Comparison of ENCODE assay signal across 18 mouse cellular contexts in the genomic region with DNA sequence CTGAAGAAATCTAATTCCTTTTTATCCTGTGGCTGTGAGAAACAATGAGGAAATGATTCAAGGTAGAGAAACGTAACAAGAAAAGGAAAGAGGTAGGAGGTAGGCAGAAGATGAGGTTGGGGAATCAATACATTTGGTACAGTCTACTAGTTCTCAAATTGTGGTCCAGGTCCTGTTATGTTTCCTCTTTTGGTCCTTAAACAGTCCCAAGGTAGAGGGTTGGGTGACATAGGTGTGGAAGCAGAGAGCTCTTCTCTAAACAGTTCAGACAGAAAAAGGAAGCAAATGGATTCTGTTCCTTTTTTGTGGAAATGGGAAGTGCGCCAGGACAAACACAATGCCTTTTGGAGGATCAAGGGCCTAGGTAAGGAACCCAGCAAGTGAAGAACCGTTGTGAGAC. TPM values are rescaled to one million over a fixed set of nuclear protein-coding genes. Genes with fewer than 3 reads are reported as not detected.
A peak's percentile ranks its signal among the peaks of the same experiment; 100 is the strongest.
DNase-seq lines count a peak whose midpoint lies in the region; ATAC-seq and TF ChIP-seq lines count a peak whose summit lies in the region.
"Had no signal": no experiment of that assay in that cellular context is flagged by ENCODE, and none has a peak within 500 bp of the region (broad histone marks: within the 10 kb centered on the region; RNA-seq: fewer than 3 reads in every experiment).

No protein-coding gene starts in this region.

- no peak for DNase-seq in forebrain, embryonic 10.5 days (ENCODE audit: extremely low spot score, low spot score)
- DNase-seq in liver, postnatal 0 days, result no peak
- DNase-seq in heart, adult 9 months (ENCODE audit: low spot score in 2 of 2), result no peak
- DNase-seq: adrenal gland, postnatal 36 days; embryo, embryonic 11 days; lung, postnatal 10 days had no signal

- H3K27ac ChIP-seq in bone marrow macrophage, adult 2 months (ENCODE audit: insufficient read depth, low read depth, low read length), result peak overlapping the region; percentile 28
- peak overlapping the region; percentile 87 for H3K27ac ChIP-seq in forebrain, embryonic 10.5 days
- H3K27ac ChIP-seq in hindbrain, embryonic 13.5 days, result peak overlapping the region; percentile 74
- peak overlapping the region; percentile 88 for H3K27ac ChIP-seq in midbrain, embryonic 13.5 days
- no peak overlapping the region for H3K27ac ChIP-seq in liver, postnatal 0 days (ENCODE audit: low read depth)
- H3K27ac ChIP-seq: kidney, postnatal 0 days; liver, embryonic 12.5 days had no signal

- WGBS in forebrain, embryonic 10.5 days, result 59% methylated on average over 3 of the region's 3 CpGs
- 77% methylated on average over 3 of the region's 3 CpGs for WGBS in hindbrain, embryonic 13.5 days
- WGBS in midbrain, embryonic 13.5 days, result 62% methylated on average over 3 of the region's 3 CpGs
- 57% methylated on average over 3 of the region's 3 CpGs for WGBS in liver, postnatal 0 days (ENCODE audit: insufficient replicate concordance)

- no peak for ATAC-seq in hindbrain, embryonic 13.5 days (ENCODE audit: low FRiP score)
- no peak for ATAC-seq in midbrain, embryonic 13.5 days
- no peak for ATAC-seq in liver, postnatal 0 days
- no peak for ATAC-seq in megakaryocyte-erythroid progenitor cell, adult 5-6 weeks (replicated peaks; ENCODE audit: low FRiP score, low TSS enrichment, poor library complexity, severe bottlenecking)
- ATAC-seq: liver, embryonic 12.5 days had no signal

- H3K4me1 ChIP-seq in bone marrow macrophage, adult 2 months (ENCODE audit: control insufficient read depth, insufficient read depth, low read length), result peaks cover 26% of the 10 kb centered on the region
- peaks cover 33% of the 10 kb centered on the region for H3K4me1 ChIP-seq in forebrain, embryonic 10.5 days
- H3K4me1 ChIP-seq in hindbrain, embryonic 13.5 days (replicated peaks), result peaks cover 7% of the 10 kb centered on the region; the same call in 1 of the 2 replicates
- H3K4me1 ChIP-seq in midbrain, embryonic 13.5 days (replicated peaks), result peaks cover 17% of the 10 kb centered on the region
- no peaks in the 10 kb centered on the region for H3K4me1 ChIP-seq in liver, postnatal 0 days (ENCODE audit: insufficient read depth)
- H3K4me1 ChIP-seq: liver, embryonic 12.5 days had no signal

- no peaks in the 10 kb centered on the region for H3K9me3 ChIP-seq in forebrain, embryonic 10.5 days
- H3K9me3 ChIP-seq in hindbrain, embryonic 13.5 days, result no peaks in the 10 kb centered on the region
- no peaks in the 10 kb centered on the region for H3K9me3 ChIP-seq in midbrain, embryonic 13.5 days
- no peaks in the 10 kb centered on the region for H3K9me3 ChIP-seq in liver, postnatal 0 days (ENCODE audit: low read length)
- H3K9me3 ChIP-seq: heart, embryonic 12.5 days; liver, embryonic 12.5 days had no signal

- H3K4me2 ChIP-seq in hindbrain, embryonic 13.5 days, result no peak overlapping the region
- H3K4me2 ChIP-seq in midbrain, embryonic 13.5 days (replicated peaks), result no peak overlapping the region
- no peak overlapping the region for H3K4me2 ChIP-seq in liver, postnatal 0 days (ENCODE audit: low read depth, low read length)
- H3K4me2 ChIP-seq: heart, embryonic 12.5 days; liver, embryonic 12.5 days had no signal

- H3K36me3 ChIP-seq in forebrain, embryonic 10.5 days (replicated peaks), result no peaks in the 10 kb centered on the region
- no peaks in the 10 kb centered on the region for H3K36me3 ChIP-seq in hindbrain, embryonic 13.5 days
- H3K36me3 ChIP-seq in midbrain, embryonic 13.5 days, result no peaks in the 10 kb centered on the region
- H3K36me3 ChIP-seq in liver, postnatal 0 days (replicated peaks; ENCODE audit: insufficient read depth, low read length), result no peaks in the 10 kb centered on the region
- H3K36me3 ChIP-seq: heart, embryonic 12.5 days; liver, embryonic 12.5 days had no signal

- H3K4me3 ChIP-seq in bone marrow macrophage, adult 2 months (ENCODE audit: insufficient read depth, low read length), result no peak overlapping the region
- no peak overlapping the region for H3K4me3 ChIP-seq in forebrain, embryonic 10.5 days
- H3K4me3 ChIP-seq in hindbrain, embryonic 13.5 days, result no peak overlapping the region
- H3K4me3 ChIP-seq in midbrain, embryonic 13.5 days (replicated peaks), result no peak overlapping the region
- no peak overlapping the region for H3K4me3 ChIP-seq in liver, postnatal 0 days (ENCODE audit: low read depth, low read length)
- H3K4me3 ChIP-seq: erythroblast, embryonic 14.5 days; heart, embryonic 12.5 days; liver, embryonic 12.5 days had no signal

- no peak for TF ChIP-seq POLR2A in bone marrow macrophage, adult 2 months (IDR thresholded peaks at IDR 0.05; ENCODE audit: borderline replicate concordance, low read depth, low read length)

- no peak for TF ChIP-seq CTCF in bone marrow macrophage, adult 2 months (IDR thresholded peaks at IDR 0.05; ENCODE audit: low read depth, low read length)
- TF ChIP-seq CTCF in liver, postnatal 0 days (IDR thresholded peaks at IDR 0.05; ENCODE audit: low read depth), result no peak

- no peaks in the 10 kb centered on the region for H3K27me3 ChIP-seq in forebrain, embryonic 10.5 days (ENCODE audit: poor library complexity, severe bottlenecking)
- no peaks in the 10 kb centered on the region for H3K27me3 ChIP-seq in hindbrain, embryonic 13.5 days
- no peaks in the 10 kb centered on the region for H3K27me3 ChIP-seq in midbrain, embryonic 13.5 days
- H3K27me3 ChIP-seq in liver, postnatal 0 days (ENCODE audit: insufficient read depth, low read length), result 0 out of 2 replicates have a peak, but pooled peaks cover 6% of the 10 kb centered on the region
- H3K27me3 ChIP-seq: heart, embryonic 12.5 days; liver, embryonic 12.5 days had no signal

- H3K9ac ChIP-seq in hindbrain, embryonic 13.5 days, result no peak overlapping the region
- no peak overlapping the region for H3K9ac ChIP-seq in midbrain, embryonic 13.5 days (replicated peaks)
- H3K9ac ChIP-seq in liver, postnatal 0 days (replicated peaks), result no peak overlapping the region
- H3K9ac ChIP-seq: heart, embryonic 12.5 days; liver, embryonic 12.5 days had no signal

- TF ChIP-seq EP300 in liver, postnatal 0 days (IDR thresholded peaks at IDR 0.05; ENCODE audit: low read depth), result no peak

RNA-seq across cellular contexts. Expression of gene Cst3, which starts 13.4 kb away (rescaled TPM):
- 2,557 and 2,597 TPM in 2 replicates for polyA plus RNA-seq in bone marrow macrophage, adult 2 months (2012; ENCODE audit: insufficient read depth, insufficient read length, missing spikeins)
- polyA plus RNA-seq in forebrain, embryonic 10.5 days (2016; fragmentation: Nextera tagmentation; extraction: Ambion mirVana), result 287 and 297 TPM in 2 replicates
- 522 and 533 TPM in 2 replicates for polyA plus RNA-seq in hindbrain, embryonic 13.5 days (2015; fragmentation: Nextera tagmentation; extraction: Ambion mirVana)
- polyA plus RNA-seq in midbrain, embryonic 13.5 days (2015; fragmentation: Nextera tagmentation; extraction: Ambion mirVana), result 436 and 465 TPM in 2 replicates
- polyA plus RNA-seq in liver, postnatal 0 days (2015; fragmentation: Nextera tagmentation; extraction: Ambion mirVana), result 296 and 313 TPM in 2 replicates
- total RNA-seq in megakaryocyte-erythroid progenitor cell, adult 5-6 weeks (2014; fragmentation: Nextera tagmentation), result 63.1 and 74.4 TPM in 2 replicates
- total RNA-seq in megakaryocyte-erythroid progenitor cell, adult 5-6 weeks (2017), result 114 and 133 TPM in 2 replicates

RNA-seq across cellular contexts. Expression of gene 9230104L09Rik, which starts 24.0 kb away (rescaled TPM):
- polyA plus RNA-seq in bone marrow macrophage, adult 2 months (2012; ENCODE audit: insufficient read depth, insufficient read length, missing spikeins), result not detected in 2 replicates
- polyA plus RNA-seq in forebrain, embryonic 10.5 days (2016; fragmentation: Nextera tagmentation; extraction: Ambion mirVana), result not detected in 2 replicates
- polyA plus RNA-seq in hindbrain, embryonic 13.5 days (2015; fragmentation: Nextera tagmentation; extraction: Ambion mirVana), result not detected in 2 replicates
- not detected in 2 replicates for polyA plus RNA-seq in midbrain, embryonic 13.5 days (2015; fragmentation: Nextera tagmentation; extraction: Ambion mirVana)
- not detected in 2 replicates for polyA plus RNA-seq in liver, postnatal 0 days (2015; fragmentation: Nextera tagmentation; extraction: Ambion mirVana)
- total RNA-seq in megakaryocyte-erythroid progenitor cell, adult 5-6 weeks (2014; fragmentation: Nextera tagmentation), result not detected in 2 replicates
- not detected in 2 replicates for total RNA-seq in megakaryocyte-erythroid progenitor cell, adult 5-6 weeks (2017)
- total RNA-seq: left cerebral cortex, postnatal 25 days; MEL had no signal
- polyA plus RNA-seq: erythroblast, embryonic 14.5 days; heart, embryonic 12.5 days; intestine, embryonic 14.5 days; kidney, postnatal 0 days; liver, embryonic 12.5 days had no signal

RNA-seq across cellular contexts. Expression of gene Cst9, which starts 53.9 kb away (rescaled TPM):
- polyA plus RNA-seq in bone marrow macrophage, adult 2 months (2012; ENCODE audit: insufficient read depth, insufficient read length, missing spikeins), result not detected in 2 replicates
- not detected in 2 replicates for polyA plus RNA-seq in forebrain, embryonic 10.5 days (2016; fragmentation: Nextera tagmentation; extraction: Ambion mirVana)
- polyA plus RNA-seq in hindbrain, embryonic 13.5 days (2015; fragmentation: Nextera tagmentation; extraction: Ambion mirVana), result not detected in 2 replicates
- not detected in 2 replicates for polyA plus RNA-seq in midbrain, embryonic 13.5 days (2015; fragmentation: Nextera tagmentation; extraction: Ambion mirVana)
- 0.82 and 1.1 TPM in 2 replicates for polyA plus RNA-seq in liver, postnatal 0 days (2015; fragmentation: Nextera tagmentation; extraction: Ambion mirVana)
- total RNA-seq in megakaryocyte-erythroid progenitor cell, adult 5-6 weeks (2014; fragmentation: Nextera tagmentation), result not detected in 2 replicates
- total RNA-seq in megakaryocyte-erythroid progenitor cell, adult 5-6 weeks (2017), result not detected in 2 replicates
- total RNA-seq: adrenal gland, postnatal 36 days; gastrocnemius, adult 8-10 months; left cerebral cortex, postnatal 25 days; MEL had no signal
- polyA plus RNA-seq: erythroblast, embryonic 14.5 days; intestine, embryonic 14.5 days; kidney, postnatal 0 days had no signal
